23 mouse cellular contexts compared by ENCODE assay signal in genomic region chr6:95590463-95590862, GRCm38 (mm10).
A peak's percentile ranks its signal among the peaks of the same experiment; 100 is the strongest.
DNase-seq lines count a peak whose midpoint lies in the region; ATAC-seq and TF ChIP-seq lines count a peak whose summit lies in the region.
"Had no signal": no experiment of that assay in that cellular context is flagged by ENCODE, and none has a peak within 500 bp of the region (broad histone marks: within the 10 kb centered on the region; RNA-seq: fewer than 3 reads in every experiment).

No protein-coding gene starts in this region.

- no peak for DNase-seq in forebrain, postnatal 0 days
- DNase-seq in hindbrain, postnatal 0 days (ENCODE audit: low spot score), result no peak
- DNase-seq in brain, embryonic 14.5 days (ENCODE audit: low read depth), result peak; percentile 58
- peak; percentile 19 for DNase-seq in mesoderm, embryonic 11.5 days (ENCODE audit: low read depth, low spot score)
- no peak for DNase-seq in kidney, adult 2 months
- DNase-seq: adrenal gland, adult 2 months; adrenal gland, postnatal 25 days; cerebellum, adult 2 months; cerebellum, postnatal 10 days; gastrocnemius, adult 2 months; gastrocnemius, postnatal 25 days; heart, postnatal 36 days; kidney, adult 18-20 months had no signal

- WGBS in forebrain, embryonic 13.5 days, result 27% methylated on average over 4 of the region's 4 CpGs
- WGBS in forebrain, postnatal 0 days, result 35% methylated on average over 4 of the region's 4 CpGs
- WGBS in hindbrain, embryonic 12.5 days, result 12% methylated on average over 4 of the region's 4 CpGs
- WGBS in hindbrain, postnatal 0 days, result 44% methylated on average over 4 of the region's 4 CpGs
- WGBS in midbrain, embryonic 16.5 days, result 28% methylated on average over 4 of the region's 4 CpGs
- 72% methylated on average over 4 of the region's 4 CpGs for WGBS in kidney, adult 2 months

- no peaks in the 10 kb centered on the region for H3K27me3 ChIP-seq in forebrain, embryonic 13.5 days
- H3K27me3 ChIP-seq in forebrain, postnatal 0 days (ENCODE audit: insufficient read depth, low read length), result no peaks in the 10 kb centered on the region
- no peaks in the 10 kb centered on the region for H3K27me3 ChIP-seq in hindbrain, embryonic 12.5 days
- no peaks in the 10 kb centered on the region for H3K27me3 ChIP-seq in hindbrain, postnatal 0 days (ENCODE audit: insufficient read depth, low read length)
- H3K27me3 ChIP-seq in midbrain, embryonic 16.5 days (ENCODE audit: control insufficient read depth, insufficient read depth, low read depth, low read length), result no peaks in the 10 kb centered on the region
- H3K27me3 ChIP-seq in kidney, adult 2 months (replicated peaks; ENCODE audit: control insufficient read depth, insufficient read depth, low read length), result no peaks in the 10 kb centered on the region
- H3K27me3 ChIP-seq: heart, embryonic 13.5 days; intestine, embryonic 15.5 days; Patski had no signal

- H3K9me3 ChIP-seq in forebrain, embryonic 13.5 days (replicated peaks), result no peaks in the 10 kb centered on the region
- H3K9me3 ChIP-seq in forebrain, postnatal 0 days (ENCODE audit: low read length), result no peaks in the 10 kb centered on the region
- H3K9me3 ChIP-seq in hindbrain, embryonic 12.5 days (replicated peaks), result no peaks in the 10 kb centered on the region
- no peaks in the 10 kb centered on the region for H3K9me3 ChIP-seq in hindbrain, postnatal 0 days (ENCODE audit: low read length)
- no peaks in the 10 kb centered on the region for H3K9me3 ChIP-seq in midbrain, embryonic 16.5 days (replicated peaks; ENCODE audit: control insufficient read depth, low read length, poor library complexity, severe bottlenecking)
- H3K9me3 ChIP-seq: embryonic facial prominence, embryonic 10.5 days; heart, embryonic 13.5 days; intestine, embryonic 15.5 days had no signal

- no peaks in the 10 kb centered on the region for H3K36me3 ChIP-seq in forebrain, embryonic 13.5 days (ENCODE audit: poor library complexity, severe bottlenecking)
- no peaks in the 10 kb centered on the region for H3K36me3 ChIP-seq in forebrain, postnatal 0 days (ENCODE audit: insufficient read depth)
- H3K36me3 ChIP-seq in hindbrain, embryonic 12.5 days, result no peaks in the 10 kb centered on the region
- no peaks in the 10 kb centered on the region for H3K36me3 ChIP-seq in hindbrain, postnatal 0 days (ENCODE audit: insufficient read depth, low read length)
- H3K36me3 ChIP-seq in midbrain, embryonic 16.5 days (ENCODE audit: control insufficient read depth, insufficient read depth, low read length), result no peaks in the 10 kb centered on the region
- H3K36me3 ChIP-seq in kidney, adult 2 months (ENCODE audit: control insufficient read depth, insufficient read depth, low read length), result no peaks in the 10 kb centered on the region
- H3K36me3 ChIP-seq: intestine, embryonic 15.5 days had no signal

- no peak overlapping the region for H3K4me2 ChIP-seq in forebrain, embryonic 13.5 days
- no peak overlapping the region for H3K4me2 ChIP-seq in forebrain, postnatal 0 days (ENCODE audit: low read depth)
- no peak overlapping the region for H3K4me2 ChIP-seq in hindbrain, embryonic 12.5 days (replicated peaks)
- no peak overlapping the region for H3K4me2 ChIP-seq in hindbrain, postnatal 0 days (ENCODE audit: low read depth, low read length)
- no peak overlapping the region for H3K4me2 ChIP-seq in midbrain, embryonic 16.5 days (ENCODE audit: low read length)
- H3K4me2 ChIP-seq: heart, embryonic 13.5 days; intestine, embryonic 15.5 days had no signal

- 0 out of 2 replicates have a peak, but pooled peaks have one; percentile 37 for ATAC-seq in forebrain, embryonic 13.5 days
- no peak for ATAC-seq in forebrain, postnatal 0 days
- ATAC-seq in hindbrain, embryonic 12.5 days (ENCODE audit: low FRiP score), result peak; percentile 56; the same call in 1 of the 2 replicates
- ATAC-seq in hindbrain, postnatal 0 days, result no peak
- ATAC-seq in midbrain, embryonic 16.5 days, result no peak
- ATAC-seq: activated CD4-positive, CD25-positive, alpha-beta regulatory T cell, adult 4 months; forebrain, embryonic 16.5 days; intestine, embryonic 15.5 days; Patski had no signal

- no peak overlapping the region for H3K27ac ChIP-seq in forebrain, embryonic 13.5 days
- H3K27ac ChIP-seq in forebrain, postnatal 0 days (ENCODE audit: low read depth, low read length), result no peak overlapping the region
- H3K27ac ChIP-seq in hindbrain, embryonic 12.5 days, result no peak overlapping the region
- H3K27ac ChIP-seq in hindbrain, postnatal 0 days, result no peak overlapping the region
- H3K27ac ChIP-seq in midbrain, embryonic 16.5 days (ENCODE audit: low read length), result no peak overlapping the region
- H3K27ac ChIP-seq in kidney, adult 2 months (ENCODE audit: insufficient read depth, low read depth, low read length), result no peak overlapping the region
- H3K27ac ChIP-seq: embryonic facial prominence, embryonic 10.5 days; gastrocnemius, adult 2 months; heart, embryonic 13.5 days; intestine, embryonic 15.5 days had no signal

- no peak overlapping the region for H3K4me3 ChIP-seq in forebrain, embryonic 13.5 days
- H3K4me3 ChIP-seq in forebrain, postnatal 0 days (ENCODE audit: low read depth, low read length), result no peak overlapping the region
- no peak overlapping the region for H3K4me3 ChIP-seq in hindbrain, embryonic 12.5 days
- no peak overlapping the region for H3K4me3 ChIP-seq in hindbrain, postnatal 0 days (ENCODE audit: low read length)
- H3K4me3 ChIP-seq in midbrain, embryonic 16.5 days (ENCODE audit: low read depth, low read length), result no peak overlapping the region
- H3K4me3 ChIP-seq in kidney, adult 2 months (ENCODE audit: insufficient read depth, low read depth, low read length), result no peak overlapping the region
- H3K4me3 ChIP-seq: embryonic facial prominence, embryonic 10.5 days; erythroblast, embryonic 14.5 days; gastrocnemius, adult 2 months; heart, embryonic 13.5 days; intestine, embryonic 15.5 days had no signal

- no peak for TF ChIP-seq POLR2A in brain, embryonic 14.5 days (IDR thresholded peaks at IDR 0.05; ENCODE audit: borderline replicate concordance, extremely low read depth, insufficient read depth, insufficient read length, poor library complexity, severe bottlenecking)
- TF ChIP-seq POLR2A in kidney, adult 2 months (IDR thresholded peaks at IDR 0.05; ENCODE audit: low read depth, low read length), result no peak

- TF ChIP-seq CTCF in forebrain, postnatal 0 days (IDR thresholded peaks at IDR 0.05; ENCODE audit: low read depth), result no peak
- TF ChIP-seq CTCF in hindbrain, postnatal 0 days (IDR thresholded peaks at IDR 0.05; ENCODE audit: low read depth), result no peak
- no peak for TF ChIP-seq CTCF in brain, embryonic 14.5 days (IDR thresholded peaks at IDR 0.05; ENCODE audit: borderline replicate concordance, extremely low read depth, insufficient read depth, insufficient read length)
- TF ChIP-seq CTCF in kidney, adult 2 months (conservative IDR thresholded peaks at IDR 0.05; ENCODE audit: insufficient read depth, insufficient read length, low read depth, low read length), result no peak

- H3K9ac ChIP-seq in forebrain, embryonic 13.5 days, result no peak overlapping the region
- H3K9ac ChIP-seq in forebrain, postnatal 0 days, result no peak overlapping the region
- no peak overlapping the region for H3K9ac ChIP-seq in hindbrain, embryonic 12.5 days
- H3K9ac ChIP-seq in hindbrain, postnatal 0 days (replicated peaks; ENCODE audit: low read length), result no peak overlapping the region
- no peak overlapping the region for H3K9ac ChIP-seq in midbrain, embryonic 16.5 days (ENCODE audit: low read depth, low read length)
- H3K9ac ChIP-seq: heart, embryonic 13.5 days; intestine, embryonic 15.5 days had no signal

- H3K4me1 ChIP-seq in forebrain, embryonic 13.5 days, result peaks cover 20% of the 10 kb centered on the region
- H3K4me1 ChIP-seq in forebrain, postnatal 0 days (ENCODE audit: insufficient read depth), result no peaks in the 10 kb centered on the region
- peaks cover 7% of the 10 kb centered on the region for H3K4me1 ChIP-seq in hindbrain, embryonic 12.5 days
- no peaks in the 10 kb centered on the region for H3K4me1 ChIP-seq in hindbrain, postnatal 0 days (ENCODE audit: insufficient read depth, low read length)
- peaks cover 3% of the 10 kb centered on the region; the same call in 1 of the 2 replicates for H3K4me1 ChIP-seq in midbrain, embryonic 16.5 days (ENCODE audit: control insufficient read depth, insufficient read depth, low read length)
- 0 out of 2 replicates have a peak, but pooled peaks cover 2% of the 10 kb centered on the region for H3K4me1 ChIP-seq in kidney, adult 2 months (ENCODE audit: control insufficient read depth, insufficient read depth, low read length)
- H3K4me1 ChIP-seq: heart, embryonic 13.5 days; intestine, embryonic 15.5 days had no signal

Comparison
In these comparisons a context has a peak if more than half of its experiments do, and no peak if none do; other contexts are left out.
1. ATAC-seq: peak in forebrain, embryonic 13.5 days (single experiment) and hindbrain, embryonic 12.5 days (single experiment); none in forebrain, postnatal 0 days (single experiment), hindbrain, postnatal 0 days (single experiment) and midbrain, embryonic 16.5 days (single experiment).
2. DNase-seq: peak in brain, embryonic 14.5 days (single experiment) and mesoderm, embryonic 11.5 days (single experiment); none in forebrain, postnatal 0 days (single experiment), hindbrain, postnatal 0 days (single experiment) and kidney, adult 2 months (single experiment).